Mouse (Mus musculus) yolk sac, embryonic 10.5 days (tissue): ENCODE data around the gene Rae1.

Experiments used
- DNase-seq: peaks from one replicate; pipeline ENCODE4 v3.0.0-alpha.2; 2017; ENCODE audit warnings: low spot score

Gene Rae1

GRCm38 (mm10) chr2:173027169-173027823, 27.4 kb downstream of the Rae1 start:
- no peak for DNase-seq

- no peak for DNase-seq
Observed at GRCm38 (mm10) chr2:173027824-173028495, 28.0 kb downstream of the Rae1 start.

- DNase-seq: no peak
Observed at GRCm38 (mm10) chr2:173028508-173029031, 28.7 kb downstream of the Rae1 start.

GRCm38 (mm10) chr2:173030591-173031338, 30.8 kb downstream of the Rae1 start:
- no peak for DNase-seq

- DNase-seq: no peak
Observed at GRCm38 (mm10) chr2:173033531-173033930, 33.6 kb downstream of the Rae1 start.

GRCm38 (mm10) chr2:173034998-173035397, 35.1 kb downstream of the Rae1 start:
- DNase-seq: no peak

- no peak for DNase-seq
Observed at GRCm38 (mm10) chr2:173035653-173036052, 35.7 kb downstream of the Rae1 start.

- DNase-seq: no peak
Observed at GRCm38 (mm10) chr2:173036055-173036454, 36.1 kb downstream of the Rae1 start.

- no peak for DNase-seq
Observed at GRCm38 (mm10) chr2:173036611-173037010, 36.7 kb downstream of the Rae1 start.

GRCm38 (mm10) chr2:173037347-173037746, 37.4 kb downstream of the Rae1 start:
- DNase-seq: no peak

GRCm38 (mm10) chr2:173037827-173038607, 38.1 kb downstream of the Rae1 start:
- DNase-seq: no peak

GRCm38 (mm10) chr2:173039041-173039440, 39.1 kb downstream of the Rae1 start:
- no peak for DNase-seq

GRCm38 (mm10) chr2:173040803-173041202, 40.9 kb downstream of the Rae1 start:
- no peak for DNase-seq

GRCm38 (mm10) chr2:173041242-173041641, 41.3 kb downstream of the Rae1 start:
- no peak for DNase-seq

- DNase-seq: no peak
Observed at GRCm38 (mm10) chr2:173041893-173042292, 42.0 kb downstream of the Rae1 start.

GRCm38 (mm10) chr2:173042504-173043162, 42.7 kb downstream of the Rae1 start:
- DNase-seq: no peak

- DNase-seq: no peak
Observed at GRCm38 (mm10) chr2:173044198-173044970, 44.5 kb downstream of the Rae1 start.

- DNase-seq: no peak
Observed at GRCm38 (mm10) chr2:173046582-173047297, 46.8 kb downstream of the Rae1 start.

- DNase-seq: no peak
Observed at GRCm38 (mm10) chr2:173047471-173047870, 47.6 kb downstream of the Rae1 start.
